Mouse (Mus musculus) lung, embryonic 14.5 days (tissue): ENCODE results near the gene Galntl5. TPM values are rescaled to one million over a fixed set of nuclear protein-coding genes. Genes with fewer than 3 reads are reported as not detected.

Source experiments
- ATAC-seq: fragments of 200-750 bp; cut with Nextera tagmentation; 2 replicates; pipeline ENCODE4 v1.8.0; 2017; ENCODE audit warnings: mild to moderate bottlenecking, moderate TSS enrichment, moderate library complexity; ENCODE audit not compliant: insufficient read depth
- DNase-seq: peaks from one replicate; pipeline ENCODE4 v3.0.0-alpha.2; 2015
- H3K27ac ChIP-seq: fragments of 300-500 bp; sonication (generic); 2 replicates; pipeline ENCODE4 v1.5.1; 2014; ENCODE audit warnings: low read depth, mild to moderate bottlenecking, moderate library complexity
- H3K27me3 ChIP-seq: fragments of 300-500 bp; sonication (generic); 2 replicates; pipeline ENCODE4 v1.6.1; 2014; ENCODE audit warnings: low read length, control low read depth; ENCODE audit not compliant: insufficient read depth
- H3K36me3 ChIP-seq: fragments of 300-500 bp; sonication (generic); 2 replicates; pipeline ENCODE4 v1.6.1; 2014; ENCODE audit warnings: control low read depth; ENCODE audit not compliant: insufficient read depth
- H3K4me1 ChIP-seq: fragments of 300-500 bp; sonication (generic); 2 replicates; pipeline ENCODE4 v1.6.1; 2014; ENCODE audit warnings: antibody characterized with exemption, control low read depth; ENCODE audit not compliant: insufficient read depth
- H3K4me2 ChIP-seq: fragments of 300-500 bp; sonication (generic); 2 replicates; pipeline ENCODE4 v1.6.1; 2014; ENCODE audit warnings: mild to moderate bottlenecking
- H3K4me3 ChIP-seq: fragments of 300-500 bp; sonication (generic); 2 replicates; pipeline ENCODE4 v1.5.1; 2014; ENCODE audit warnings: low read depth, low read length
- H3K9ac ChIP-seq: fragments of 300-500 bp; sonication (generic); 2 replicates; pipeline ENCODE4 v1.6.1; 2014
- H3K9me3 ChIP-seq: fragments of 300-500 bp; sonication (generic); 2 replicates; pipeline ENCODE4 v1.6.1; 2016; ENCODE audit warnings: low read depth, low read length, control low read depth
- CTCF ChIP-seq: IDR thresholded peaks from 2 replicates; pipeline ENCODE4 v1.5.1; 2016; ENCODE audit warnings: antibody characterized with exemption, low read depth
- WGBS: fragments of 180-500 bp; shearing (Covaris S2); extraction: QIAGEN DNeasy Blood & Tissue Kit; methylation state at CpG from one replicate; pipeline ENCODE4 v1.1.7; 2014; 5-methylcytosine and 5-hydroxymethylcytosine counted together
- polyA plus RNA-seq: library from polyadenylated mRNA; unstranded; fragments of >200 nt; fragmentation: Nextera tagmentation; extraction: Ambion mirVana; gene quantifications from 2 replicates; pipeline ENCODE4 v1.2.1, GENCODE M21; 2014

The Galntl5 gene
- not detected in 2 replicates for polyA plus RNA-seq

DNA sequence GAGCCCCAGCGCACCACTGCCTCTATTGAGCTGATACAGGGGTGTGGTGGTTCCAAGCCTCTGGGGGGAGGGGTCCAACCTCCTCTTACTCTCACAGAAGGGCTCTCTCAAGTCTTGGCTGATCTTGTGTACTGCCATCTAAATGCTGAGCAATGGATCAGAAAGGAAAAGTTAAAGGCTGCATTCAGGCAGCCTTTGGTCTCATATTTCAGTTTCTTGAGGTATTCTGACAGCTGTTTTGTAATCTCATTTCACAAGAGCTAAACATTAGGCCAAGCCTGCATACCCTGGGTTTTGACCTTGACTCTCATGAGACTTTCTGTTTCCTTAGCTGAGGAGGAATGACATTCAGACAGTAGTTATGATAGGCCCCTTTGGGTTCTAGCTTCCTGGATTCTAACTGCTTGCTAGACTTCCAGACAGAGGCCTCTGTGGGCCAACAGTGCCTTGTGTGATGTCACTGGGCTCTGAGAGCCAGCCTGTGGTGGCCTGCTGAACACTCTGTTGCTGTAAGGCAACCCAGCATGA is at the start of gene Galntl5:
Gene Galntl5, plus strand, starts transcription at position 457 of the 528 bp plus-strand sequence.
- WGBS, result 80% methylated on average over 1 of the region's 1 CpGs
- no peak for ATAC-seq
- no peak within 1 kb of the TSS for H3K27ac ChIP-seq
- no peak within 1 kb of the TSS for H3K9ac ChIP-seq
- no peaks in the 10 kb centered on the region for H3K9me3 ChIP-seq
- H3K27me3 ChIP-seq, result no peaks in the 10 kb centered on the region
- no peak for TF ChIP-seq CTCF
- H3K36me3 ChIP-seq, result no peaks in the 10 kb centered on the region
- no peak within 1 kb of the TSS for H3K4me3 ChIP-seq
- H3K4me1 ChIP-seq, result no peaks in the 10 kb centered on the region
- no peak for DNase-seq
- no peak within 1 kb of the TSS for H3K4me2 ChIP-seq

DNA sequence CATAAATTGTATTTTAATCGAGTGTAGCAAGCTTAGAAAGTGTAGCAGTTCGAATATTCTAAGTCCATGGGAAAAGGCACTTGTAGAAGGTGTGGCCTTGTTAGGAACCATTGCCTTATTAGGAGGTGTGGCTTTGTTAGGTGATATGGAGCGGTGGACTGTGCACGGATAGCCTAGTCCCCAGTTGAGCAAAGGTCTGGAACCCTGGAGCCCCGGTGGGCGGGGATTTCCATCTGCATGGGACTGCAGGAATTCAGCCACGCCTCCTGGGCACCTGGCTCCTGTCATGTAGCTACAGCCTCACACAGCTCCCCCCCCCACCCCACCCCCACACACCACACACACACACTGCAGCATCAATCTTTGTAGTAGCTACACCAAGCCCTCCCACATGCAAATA is 34.6 kb upstream of the Galntl5 start:
- no peak for DNase-seq

DNA sequence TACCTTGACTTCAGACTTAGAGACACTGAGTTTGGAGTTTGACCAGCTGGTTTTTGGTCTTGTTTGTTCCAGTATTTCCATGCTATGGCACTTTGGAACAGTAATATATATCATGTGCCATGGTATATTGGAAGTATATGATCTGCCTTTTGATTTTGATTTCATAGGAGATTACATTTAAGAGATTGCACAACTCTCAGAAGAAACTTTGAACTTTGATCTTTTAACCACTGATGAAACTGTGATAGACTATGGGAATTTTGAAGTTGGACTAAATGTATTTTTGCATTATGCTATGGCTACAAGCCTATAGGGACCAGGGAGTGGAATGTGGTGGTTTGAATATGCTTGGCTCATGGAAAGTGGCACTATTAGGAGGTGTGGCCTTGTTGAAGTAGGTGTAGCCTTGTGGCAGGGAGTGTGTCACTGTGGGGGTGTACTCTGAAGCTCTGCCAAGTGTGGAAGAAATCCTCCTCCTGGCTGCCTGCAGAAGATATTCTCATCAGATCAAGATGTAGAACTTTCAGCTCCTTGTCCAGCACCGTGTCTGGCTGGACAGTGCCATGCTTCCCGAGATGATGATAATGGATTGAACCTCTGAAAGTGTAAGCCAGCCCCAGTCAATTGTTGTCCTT is 31.8 kb upstream of the Galntl5 start:
- no peak for TF ChIP-seq CTCF
- Histone ChIP-seq H3K9ac (no peak overlapping the region), H3K36me3 (no peaks in the 10 kb centered on the region), H3K27me3 (no peaks in the 10 kb centered on the region), H3K4me3 (no peak overlapping the region), H3K4me1 (no peaks in the 10 kb centered on the region), H3K4me2 (no peak overlapping the region), H3K27ac (no peak overlapping the region), H3K9me3 (no peaks in the 10 kb centered on the region)
- WGBS, result 62% methylated on average over 2 of the region's 2 CpGs
- no peak for ATAC-seq
- no peak for DNase-seq

More for the DNA sequence above, 34.6 kb upstream of the Galntl5 start:
- no peak overlapping the region for H3K4me2 ChIP-seq
- no peak overlapping the region for H3K4me3 ChIP-seq
- ATAC-seq, result no peak
- no peak overlapping the region for H3K27ac ChIP-seq
- no peak for TF ChIP-seq CTCF
- no peaks in the 10 kb centered on the region for H3K4me1 ChIP-seq
- H3K9ac ChIP-seq, result no peak overlapping the region
- H3K36me3 ChIP-seq, result no peaks in the 10 kb centered on the region
- no peaks in the 10 kb centered on the region for H3K27me3 ChIP-seq
- no peaks in the 10 kb centered on the region for H3K9me3 ChIP-seq
- WGBS, result 76% methylated on average over 7 of the region's 7 CpGs

DNA sequence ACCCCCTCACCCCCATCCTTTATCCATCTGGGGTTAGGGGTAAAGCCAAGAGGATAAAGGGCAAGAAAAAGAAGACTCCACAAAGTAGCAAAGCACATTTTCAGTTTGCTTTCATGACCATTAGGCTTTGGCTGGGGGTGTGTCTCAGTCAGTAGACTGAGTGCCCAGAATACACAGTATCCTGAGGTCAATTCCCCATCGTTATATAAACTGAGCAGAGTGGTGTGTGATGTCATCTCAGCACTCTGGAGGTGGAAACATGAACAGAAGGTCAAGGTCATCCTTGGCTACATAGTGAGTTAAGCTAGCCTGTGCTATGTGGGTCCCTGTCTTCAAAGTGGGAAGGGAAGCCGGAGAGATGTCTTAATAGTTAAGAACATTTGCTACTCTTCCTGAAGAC is 27.8 kb upstream of the Galntl5 start:
- Histone ChIP-seq H3K27me3 (no peaks in the 10 kb centered on the region), H3K9me3 (no peaks in the 10 kb centered on the region), H3K4me2 (no peak overlapping the region), H3K4me1 (no peaks in the 10 kb centered on the region; the same call in 1 of the 2 replicates), H3K9ac (no peak overlapping the region), H3K27ac (no peak overlapping the region), H3K36me3 (no peaks in the 10 kb centered on the region), H3K4me3 (no peak overlapping the region)
- no peak for DNase-seq
- no peak for ATAC-seq
- WGBS, result 68% methylated on average over 2 of the region's 2 CpGs
- no peak for TF ChIP-seq CTCF

DNA sequence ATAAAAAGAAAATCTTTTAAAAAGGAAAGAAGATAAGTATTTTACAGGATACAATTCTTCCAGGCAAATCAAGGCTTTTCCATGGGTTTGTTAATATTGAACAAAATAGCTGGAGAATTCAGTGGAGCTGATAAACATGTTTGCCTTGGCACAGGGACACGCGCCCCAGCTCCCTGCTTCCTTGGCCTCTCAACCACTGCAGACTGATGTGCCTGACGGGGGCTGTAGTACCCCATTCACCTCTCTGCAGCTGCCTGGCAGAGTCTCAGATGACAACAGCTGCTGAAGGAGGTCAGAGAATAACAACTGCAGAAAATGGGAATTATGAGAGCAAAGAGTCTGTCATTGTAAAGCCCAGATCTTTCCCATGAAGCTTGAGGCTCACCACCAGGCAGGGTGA is 27.3 kb upstream of the Galntl5 start:
- no peak overlapping the region for H3K27ac ChIP-seq
- no peak for DNase-seq
- no peak overlapping the region for H3K4me2 ChIP-seq
- TF ChIP-seq CTCF, result no peak
- H3K27me3 ChIP-seq, result no peaks in the 10 kb centered on the region
- 45% methylated on average over 3 of the region's 3 CpGs for WGBS
- no peaks in the 10 kb centered on the region; the same call in 1 of the 2 replicates for H3K4me1 ChIP-seq
- no peaks in the 10 kb centered on the region for H3K36me3 ChIP-seq
- no peaks in the 10 kb centered on the region for H3K9me3 ChIP-seq
- H3K4me3 ChIP-seq, result no peak overlapping the region
- no peak for ATAC-seq
- H3K9ac ChIP-seq, result no peak overlapping the region

DNA sequence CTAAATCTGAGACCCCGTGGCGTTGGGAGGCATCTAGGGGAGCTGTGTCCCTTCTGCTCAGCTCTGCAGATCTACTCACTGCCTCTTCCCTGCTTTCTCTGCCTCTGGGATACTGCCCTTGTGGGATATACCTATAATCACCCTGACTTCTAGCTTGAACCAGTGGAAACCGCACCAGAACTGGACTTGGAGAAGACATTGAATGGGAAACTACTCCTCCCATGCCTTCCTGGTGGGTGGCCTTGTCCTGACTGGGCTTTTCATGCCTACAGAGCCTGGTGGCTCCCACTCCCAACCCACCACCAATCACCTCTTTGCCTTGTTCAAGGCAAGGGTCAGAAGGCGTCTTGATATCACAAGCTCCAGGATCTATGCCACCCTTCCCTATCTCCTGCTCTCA is 26.4 kb upstream of the Galntl5 start:
- Histone ChIP-seq H3K27me3 (no peaks in the 10 kb centered on the region), H3K4me2 (no peak overlapping the region), H3K4me1 (no peaks in the 10 kb centered on the region; the same call in 1 of the 2 replicates), H3K4me3 (no peak overlapping the region), H3K9ac (no peak overlapping the region), H3K9me3 (no peaks in the 10 kb centered on the region), H3K36me3 (no peaks in the 10 kb centered on the region), H3K27ac (no peak overlapping the region)
- WGBS, result 89% methylated on average over 4 of the region's 4 CpGs
- no peak for DNase-seq
- no peak for ATAC-seq
- no peak for TF ChIP-seq CTCF

DNA sequence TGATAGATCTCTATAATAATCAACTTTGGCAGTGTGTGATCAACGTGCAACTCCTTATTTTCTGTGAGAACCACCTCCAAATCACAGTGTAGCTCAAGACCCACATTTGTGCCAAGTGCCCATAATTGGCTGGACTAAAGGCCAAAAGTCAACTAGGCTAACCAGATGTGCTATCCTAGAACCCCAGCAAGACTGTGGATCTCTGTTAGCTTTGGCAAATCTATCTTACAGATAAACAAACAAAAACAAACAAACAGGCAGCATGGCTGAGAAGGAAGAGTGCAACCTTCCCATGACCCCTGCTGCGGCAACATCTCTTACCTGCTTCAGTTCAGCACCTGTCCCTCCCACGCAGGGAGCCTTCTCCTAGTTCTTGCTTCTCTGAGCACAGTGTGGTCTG is 25.9 kb upstream of the Galntl5 start:
- H3K27me3 ChIP-seq, result no peaks in the 10 kb centered on the region
- H3K4me1 ChIP-seq, result no peaks in the 10 kb centered on the region; the same call in 1 of the 2 replicates
- H3K9ac ChIP-seq, result no peak overlapping the region
- H3K36me3 ChIP-seq, result no peaks in the 10 kb centered on the region
- no peaks in the 10 kb centered on the region for H3K9me3 ChIP-seq
- no peak overlapping the region for H3K4me2 ChIP-seq
- H3K4me3 ChIP-seq, result no peak overlapping the region
- no peak for DNase-seq
- H3K27ac ChIP-seq, result no peak overlapping the region
- ATAC-seq, result no peak
- WGBS, result 51% methylated on average over 3 of the region's 3 CpGs
- no peak for TF ChIP-seq CTCF
